Mouse (Mus musculus) embryonic facial prominence, embryonic 14.5 days (tissue): ENCODE measurements around the gene Pla2r1. TPM values are rescaled to one million over a fixed set of nuclear protein-coding genes. Genes with fewer than 3 reads are reported as not detected.

Experiments used
- ATAC-seq: fragments of 200-750 bp; cut with Nextera tagmentation; 2 replicates; pipeline ENCODE4 v1.8.0; 2017; ENCODE audit warnings: low read depth, moderate number of reproducible peaks, moderate TSS enrichment
- DNase-seq: peaks from one replicate; pipeline ENCODE4 v3.0.0-alpha.2; 2015; ENCODE audit warnings: low spot score
- H3K27ac ChIP-seq: fragments of 300-500 bp; sonication (generic); replicated peaks from 2 replicates; pipeline ENCODE4 v1.5.1; 2014; ENCODE audit warnings: low read depth, mild to moderate bottlenecking, low read length, moderate library complexity
- H3K27me3 ChIP-seq: fragments of 300-500 bp; sonication (generic); replicated peaks from 2 replicates; pipeline ENCODE4 v1.6.1; 2014; ENCODE audit warnings: low read length; ENCODE audit not compliant: control insufficient read depth, insufficient read depth
- H3K36me3 ChIP-seq: fragments of 300-500 bp; sonication (generic); 2 replicates; pipeline ENCODE4 v1.6.1; 2014; ENCODE audit warnings: low read length, mixed read lengths; ENCODE audit not compliant: control insufficient read depth, insufficient read depth
- H3K4me1 ChIP-seq: fragments of 300-500 bp; sonication (generic); 2 replicates; pipeline ENCODE4 v1.6.1; 2014; ENCODE audit warnings: antibody characterized with exemption, low read length; ENCODE audit not compliant: control insufficient read depth, insufficient read depth
- H3K4me2 ChIP-seq: fragments of 300-500 bp; sonication (generic); 2 replicates; pipeline ENCODE4 v1.6.1; 2014; ENCODE audit warnings: low read depth, mild to moderate bottlenecking, low read length, moderate library complexity, mixed read lengths
- H3K4me3 ChIP-seq: fragments of 300-500 bp; sonication (generic); 2 replicates; pipeline ENCODE4 v1.5.1; 2014; ENCODE audit warnings: low read depth, mild to moderate bottlenecking, low read length
- H3K9ac ChIP-seq: fragments of 300-500 bp; sonication (generic); 2 replicates; pipeline ENCODE4 v1.6.1; 2014; ENCODE audit warnings: low read depth, mild to moderate bottlenecking, low read length, moderate library complexity, mixed read lengths
- H3K9me3 ChIP-seq: fragments of 300-500 bp; sonication (generic); 2 replicates; pipeline ENCODE4 v1.6.1; 2016; ENCODE audit warnings: low read length; ENCODE audit not compliant: control insufficient read depth
- WGBS: fragments of 180-500 bp; shearing (Covaris S2); extraction: QIAGEN DNeasy Blood & Tissue Kit; methylation state at CpG from one replicate; pipeline ENCODE4 v1.1.7; 2014; 5-methylcytosine and 5-hydroxymethylcytosine counted together
- polyA plus RNA-seq: library from polyadenylated mRNA; unstranded; fragments of >200 nt; fragmentation: Nextera tagmentation; extraction: Ambion mirVana; gene quantifications from 2 replicates; pipeline ENCODE4 v1.2.1, GENCODE M21; 2014

Gene Pla2r1
- polyA plus RNA-seq, 1 experiment from 2014 or later = 2.5 TPM

DNA sequence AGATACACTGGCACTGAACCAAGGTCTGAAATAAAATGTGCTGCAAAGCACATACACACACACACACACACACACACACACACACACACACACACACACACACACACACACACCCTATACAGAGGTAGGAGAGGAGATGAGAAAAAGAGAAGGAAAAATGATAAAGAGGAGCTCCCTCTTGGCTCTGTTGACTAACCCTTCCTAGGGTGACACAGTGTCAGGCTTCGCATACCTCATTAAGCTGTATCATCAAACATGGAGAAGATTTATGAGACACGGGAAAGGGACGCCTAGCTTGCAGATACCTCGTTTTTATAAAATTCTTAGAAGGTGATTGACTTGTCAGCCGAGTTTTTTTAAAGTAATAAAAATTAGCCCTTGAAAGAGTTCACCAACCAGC, 116.3 kb downstream of the Pla2r1 start:
- Histone ChIP-seq H3K4me3 (no peak overlapping the region), H3K27ac (no peak overlapping the region), H3K9ac (no peak overlapping the region), H3K4me2 (no peak overlapping the region), H3K36me3 (no peaks in the 10 kb centered on the region), H3K27me3 (no peaks in the 10 kb centered on the region), H3K4me1 (no peaks in the 10 kb centered on the region), H3K9me3 (no peaks in the 10 kb centered on the region)
- ATAC-seq = no peak
- DNase-seq = no peak
- 83% methylated on average over 5 of the region's 5 CpGs for WGBS

DNA sequence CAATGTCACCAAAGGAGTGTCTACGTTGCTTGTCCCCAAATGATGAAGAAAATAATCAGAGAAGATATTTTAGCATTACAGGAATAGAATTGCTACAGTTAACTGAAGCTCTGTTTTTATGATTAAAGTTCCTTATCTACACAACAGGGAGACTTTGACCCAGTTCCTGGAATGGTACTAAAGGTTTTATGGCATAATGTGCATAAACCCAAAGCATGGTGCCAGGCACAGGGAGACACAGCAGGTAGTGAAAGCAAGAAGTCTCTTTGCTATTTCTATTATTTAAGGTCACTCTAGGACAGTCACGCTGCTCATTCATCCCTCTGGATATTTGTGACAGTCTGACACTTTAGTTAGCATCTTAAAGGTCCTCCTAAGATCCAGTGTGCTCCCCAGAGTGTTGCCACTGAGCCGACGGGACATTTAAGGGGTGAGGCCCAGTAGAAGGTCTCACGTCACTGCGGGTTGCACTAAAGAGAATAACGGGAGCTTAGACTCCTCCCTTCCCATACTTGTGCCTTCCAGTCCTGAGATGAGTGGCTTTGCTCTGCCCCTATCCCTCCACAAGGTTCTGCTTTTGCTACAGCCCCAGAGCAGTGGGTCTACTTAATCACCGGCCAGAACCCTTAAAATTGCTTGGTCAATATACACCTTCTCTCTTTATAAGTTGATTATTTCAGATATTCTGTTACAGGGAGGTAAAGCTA, 122.6 kb downstream of the Pla2r1 start:
- DNase-seq (no peak), ATAC-seq (no peak)
- Histone ChIP-seq H3K4me3 (no peak overlapping the region), H3K9ac (no peak overlapping the region), H3K36me3 (no peaks in the 10 kb centered on the region), H3K9me3 (no peaks in the 10 kb centered on the region), H3K27ac (no peak overlapping the region), H3K4me1 (no peaks in the 10 kb centered on the region; the same call in 1 of the 2 replicates), H3K27me3 (no peaks in the 10 kb centered on the region), H3K4me2 (no peak overlapping the region)
- WGBS = 70% methylated on average over 8 of the region's 8 CpGs

DNA sequence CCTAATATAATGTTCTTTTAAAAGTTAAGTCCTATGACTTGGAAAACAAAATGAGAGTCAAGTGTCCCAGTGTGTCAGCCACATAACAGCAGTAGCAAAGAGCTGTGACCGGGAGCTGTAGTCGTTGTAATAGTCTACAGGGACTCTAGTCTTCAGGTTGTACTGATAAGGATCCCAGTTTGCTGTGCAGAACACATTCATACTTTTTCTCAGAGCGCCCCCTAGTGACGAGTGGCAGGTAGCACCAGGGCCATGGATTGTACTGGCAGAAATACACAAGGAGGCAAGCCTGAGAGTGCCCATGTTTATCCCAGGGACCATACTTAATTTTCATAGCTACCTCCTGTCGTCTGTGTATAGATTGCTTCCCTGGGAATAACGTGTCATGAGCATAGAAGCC, 135.0 kb downstream of the Pla2r1 start:
- Histone ChIP-seq H3K9ac (no peak overlapping the region), H3K4me2 (no peak overlapping the region), H3K9me3 (no peaks in the 10 kb centered on the region), H3K4me1 (no peaks in the 10 kb centered on the region), H3K36me3 (no peaks in the 10 kb centered on the region), H3K27ac (no peak overlapping the region), H3K27me3 (no peaks in the 10 kb centered on the region), H3K4me3 (no peak overlapping the region)
- ATAC-seq (peak; percentile 89; the same call in 1 of the 2 replicates), DNase-seq (peak; percentile 75)
- WGBS = 9% methylated on average over 6 of the region's 6 CpGs

DNA sequence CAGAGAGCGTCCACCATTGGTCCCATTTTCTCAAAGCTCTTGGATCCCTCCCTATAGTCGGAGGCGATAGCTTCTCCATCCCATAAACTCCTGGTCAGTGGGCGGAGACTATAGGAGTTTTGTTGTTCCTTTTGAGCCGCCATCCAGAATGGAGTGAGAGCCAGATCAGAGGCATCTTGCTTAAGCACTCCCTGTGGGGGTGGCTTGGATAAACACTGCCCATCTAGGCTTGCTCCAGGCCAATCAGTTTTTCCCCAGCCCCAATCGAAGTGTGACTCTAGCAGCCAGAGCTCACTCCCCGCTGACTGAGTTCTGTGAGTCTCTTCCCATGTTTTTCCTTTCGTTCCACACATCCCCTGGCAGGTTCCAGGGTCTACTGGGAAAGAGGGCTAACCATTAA, 138.8 kb downstream of the Pla2r1 start:
- no peak for ATAC-seq
- Histone ChIP-seq H3K9me3 (no peaks in the 10 kb centered on the region), H3K27me3 (no peaks in the 10 kb centered on the region), H3K4me1 (no peaks in the 10 kb centered on the region), H3K4me2 (no peak overlapping the region), H3K9ac (no peak overlapping the region), H3K27ac (no peak overlapping the region), H3K4me3 (no peak overlapping the region), H3K36me3 (no peaks in the 10 kb centered on the region)
- 64% methylated on average over 8 of the region's 8 CpGs for WGBS
- no peak for DNase-seq

DNA sequence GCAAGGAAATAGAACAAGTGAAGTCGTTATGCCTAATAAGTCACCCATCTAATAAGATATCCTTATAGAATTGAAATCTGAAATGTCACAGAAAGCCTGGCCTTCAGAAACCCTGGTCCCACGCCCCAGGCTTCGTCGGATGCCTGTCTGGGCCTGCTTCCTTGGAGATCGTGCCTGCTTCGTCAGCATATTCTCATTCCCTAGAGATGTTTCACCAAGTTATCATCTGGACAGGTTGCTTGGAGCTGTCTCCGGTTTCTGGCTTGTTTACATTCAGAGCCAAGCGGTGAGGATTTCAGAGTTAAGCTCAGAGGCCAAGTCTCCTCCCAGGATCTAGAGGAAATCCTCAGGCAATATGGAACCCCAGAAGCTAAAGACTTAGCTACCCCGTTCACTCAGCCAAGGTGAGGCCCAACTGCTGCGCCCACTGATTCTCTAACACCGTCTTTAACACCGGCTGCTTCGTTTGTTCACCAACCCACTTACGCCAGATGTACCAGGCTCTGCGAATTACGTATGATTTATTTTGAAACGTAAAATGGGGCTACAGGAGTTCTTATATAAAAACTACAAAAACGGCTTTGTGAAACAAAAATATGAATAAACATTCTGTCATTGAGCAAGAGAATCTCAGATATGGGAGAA, 140.0 kb downstream of the Pla2r1 start:
- WGBS = 67% methylated on average over 18 of the region's 18 CpGs
- Histone ChIP-seq H3K4me3 (no peak overlapping the region), H3K4me1 (no peaks in the 10 kb centered on the region), H3K4me2 (no peak overlapping the region), H3K27me3 (no peaks in the 10 kb centered on the region), H3K9me3 (no peaks in the 10 kb centered on the region), H3K27ac (no peak overlapping the region), H3K9ac (no peak overlapping the region), H3K36me3 (no peaks in the 10 kb centered on the region)
- ATAC-seq (peak; percentile 44), DNase-seq (peak; percentile 55)

DNA sequence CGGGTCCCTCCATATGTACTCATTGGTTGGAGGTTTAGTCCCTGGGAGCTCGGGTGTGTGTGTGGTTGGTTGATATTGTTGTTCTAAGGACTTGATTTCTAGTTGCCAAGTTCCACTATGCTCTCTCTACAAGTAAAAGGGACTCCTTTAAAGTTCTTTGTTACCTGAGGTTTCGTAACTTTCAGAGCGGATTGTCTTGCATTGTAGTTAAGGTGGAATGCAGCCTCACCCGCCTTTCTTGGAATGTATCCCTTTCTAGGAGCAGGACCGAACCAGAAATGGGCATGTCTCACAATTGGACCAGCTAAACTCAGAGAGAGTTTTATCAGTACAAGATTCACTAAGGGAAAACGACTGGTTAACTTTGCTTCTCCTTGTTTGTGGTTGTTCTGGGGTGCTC, 141.9 kb downstream of the Pla2r1 start:
- no peaks in the 10 kb centered on the region for H3K36me3 ChIP-seq
- ATAC-seq = 0 out of 2 replicates have a peak, but pooled peaks have one; percentile 26
- no peak overlapping the region for H3K4me2 ChIP-seq
- H3K9me3 ChIP-seq = no peaks in the 10 kb centered on the region
- H3K4me3 ChIP-seq = no peak overlapping the region
- WGBS = 76% methylated on average over 7 of the region's 7 CpGs
- no peaks in the 10 kb centered on the region for H3K27me3 ChIP-seq
- no peaks in the 10 kb centered on the region for H3K4me1 ChIP-seq
- peak; percentile 47 for DNase-seq
- H3K9ac ChIP-seq = no peak overlapping the region
- H3K27ac ChIP-seq = no peak overlapping the region

DNA sequence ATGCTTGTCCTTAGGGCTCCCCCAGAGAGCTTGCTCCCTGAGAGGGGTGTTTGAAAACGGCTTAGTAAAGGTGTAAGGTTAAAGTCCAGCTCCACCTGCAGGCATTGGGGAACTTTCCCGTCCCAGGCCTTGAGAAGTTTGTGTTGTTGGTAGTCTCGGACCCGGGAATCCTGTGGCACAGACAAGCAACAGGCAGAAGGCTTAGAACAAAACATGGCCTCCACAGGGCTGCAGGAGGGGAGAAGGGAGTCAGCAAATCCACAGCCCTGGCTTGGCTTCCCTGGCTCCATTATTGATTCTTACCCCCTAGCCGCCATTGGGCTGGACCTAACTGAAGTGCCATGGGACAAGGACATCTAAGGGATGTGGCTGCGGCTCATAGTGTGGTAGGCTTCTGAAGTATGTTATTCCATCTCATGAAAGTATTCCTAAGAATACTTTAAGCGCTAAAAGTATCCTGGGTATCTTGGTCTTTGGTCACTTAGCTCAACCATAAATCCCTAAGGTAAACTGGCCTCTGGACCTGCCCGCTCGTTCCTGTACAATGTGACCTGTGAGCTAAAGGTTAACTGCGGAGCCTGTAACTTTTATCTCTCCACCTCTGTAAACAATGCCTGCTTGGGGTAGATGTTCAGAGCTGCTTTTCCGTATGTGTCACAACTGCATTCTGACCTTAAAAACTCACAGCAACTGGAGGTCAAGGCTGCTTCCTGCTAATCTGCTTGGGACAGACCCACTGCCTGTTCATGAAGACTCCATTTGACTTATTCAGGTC, 142.9 kb downstream of the Pla2r1 start:
- no peaks in the 10 kb centered on the region for H3K36me3 ChIP-seq
- no peak overlapping the region for H3K4me2 ChIP-seq
- no peaks in the 10 kb centered on the region for H3K4me1 ChIP-seq
- H3K9me3 ChIP-seq = no peaks in the 10 kb centered on the region
- no peak overlapping the region for H3K27ac ChIP-seq
- WGBS = 72% methylated on average over 11 of the region's 11 CpGs
- H3K9ac ChIP-seq = no peak overlapping the region
- H3K27me3 ChIP-seq = no peaks in the 10 kb centered on the region
- DNase-seq = no peak
- H3K4me3 ChIP-seq = no peak overlapping the region
- ATAC-seq = no peak

DNA sequence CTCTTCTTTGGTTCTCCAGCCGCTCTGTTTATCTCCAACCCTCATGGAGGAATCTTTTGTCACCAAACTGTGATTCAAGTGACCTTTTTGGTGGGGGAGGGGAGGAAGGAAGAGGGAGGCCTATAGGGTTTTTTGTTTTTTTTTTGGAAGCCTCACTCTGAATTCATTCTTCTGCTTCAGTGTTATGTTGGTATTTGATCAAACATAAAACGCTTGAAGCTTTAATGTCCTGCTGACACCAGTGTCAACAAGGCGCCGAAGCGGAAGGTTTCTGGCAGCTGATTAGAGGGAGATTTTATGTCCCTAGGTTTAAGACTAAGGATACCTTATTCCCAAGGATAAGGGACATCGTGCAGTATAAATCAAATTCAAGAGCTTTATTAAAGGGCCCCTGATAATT, 143.9 kb downstream of the Pla2r1 start:
- H3K27me3 ChIP-seq = no peaks in the 10 kb centered on the region
- H3K36me3 ChIP-seq = no peaks in the 10 kb centered on the region
- DNase-seq = no peak
- no peaks in the 10 kb centered on the region for H3K4me1 ChIP-seq
- H3K4me2 ChIP-seq = no peak overlapping the region
- 78% methylated on average over 6 of the region's 6 CpGs for WGBS
- no peak overlapping the region for H3K9ac ChIP-seq
- ATAC-seq = no peak
- H3K4me3 ChIP-seq = no peak overlapping the region
- H3K9me3 ChIP-seq = no peaks in the 10 kb centered on the region
- no peak overlapping the region for H3K27ac ChIP-seq
